Mouse (Mus musculus): ENCODE results near the gene Gm15155.

Gm15155 gene

GRCm38 (mm10) chrX:155624341-155624841 lies at the start of gene Gm15155:
Gene Gm15155, plus strand, starts transcription at chrX:155624741.
- DNase-seq, result peak; percentile 63

- DNase-seq, result no peak
Measured at GRCm38 (mm10) chrX:155579791-155580190, 44.8 kb upstream of the Gm15155 start.

GRCm38 (mm10) chrX:155584586-155584985 lies 40.0 kb upstream of the Gm15155 start:
- DNase-seq, result no peak

- DNase-seq, result peak; percentile 83
Measured at GRCm38 (mm10) chrX:155591490-155591889, 33.1 kb upstream of the Gm15155 start.

GRCm38 (mm10) chrX:155592467-155592866 lies 32.1 kb upstream of the Gm15155 start:
- no peak for DNase-seq

GRCm38 (mm10) chrX:155594685-155595084 lies 29.9 kb upstream of the Gm15155 start:
- DNase-seq, result no peak

GRCm38 (mm10) chrX:155596390-155596789 lies 28.2 kb upstream of the Gm15155 start:
- DNase-seq, result no peak

- no peak for DNase-seq
Measured at GRCm38 (mm10) chrX:155601196-155601595, 23.3 kb upstream of the Gm15155 start.

GRCm38 (mm10) chrX:155622527-155622926 lies 2.0 kb upstream of the Gm15155 start:
- peak; percentile 54 for DNase-seq

- peak; percentile 61 for DNase-seq
Measured at GRCm38 (mm10) chrX:155622961-155623599, 1.5 kb upstream of the Gm15155 start.

- peak; percentile 75 for DNase-seq
Measured at GRCm38 (mm10) chrX:155623701-155624281, 750 bp upstream of the Gm15155 start, which contains the start of gene Ptchd1. Gene Ptchd1, minus strand, starts transcription at chrX:155623814.

GRCm38 (mm10) chrX:155624895-155625294 lies 354 bp downstream of the Gm15155 start:
- no peak for DNase-seq

- no peak for DNase-seq
Measured at GRCm38 (mm10) chrX:155625671-155626196, 1.2 kb downstream of the Gm15155 start.

GRCm38 (mm10) chrX:155643975-155644374 lies 19.4 kb downstream of the Gm15155 start:
- no peak for DNase-seq

GRCm38 (mm10) chrX:155645975-155646374 lies 21.4 kb downstream of the Gm15155 start:
- no peak for DNase-seq

- peak; percentile 64 for DNase-seq
Measured at GRCm38 (mm10) chrX:155657971-155658370, 33.4 kb downstream of the Gm15155 start.

- peak; percentile 11 for DNase-seq
Measured at GRCm38 (mm10) chrX:155690440-155690839, 65.9 kb downstream of the Gm15155 start.

GRCm38 (mm10) chrX:155724157-155724556 lies 99.6 kb downstream of the Gm15155 start:
- DNase-seq, result no peak

- no peak for DNase-seq
Measured at GRCm38 (mm10) chrX:155728387-155728786, 103.8 kb downstream of the Gm15155 start.

- no peak for DNase-seq
Measured at GRCm38 (mm10) chrX:155888118-155888517, 263.6 kb downstream of the Gm15155 start.

- DNase-seq, result no peak
Measured at GRCm38 (mm10) chrX:155900040-155900439, 275.5 kb downstream of the Gm15155 start.

GRCm38 (mm10) chrX:155901742-155902141 lies 277.2 kb downstream of the Gm15155 start:
- no peak for DNase-seq

GRCm38 (mm10) chrX:155903108-155903507 lies 278.6 kb downstream of the Gm15155 start:
- DNase-seq, result no peak

- DNase-seq, result no peak
Measured at GRCm38 (mm10) chrX:156009756-156010155, 385.2 kb downstream of the Gm15155 start.

All from cerebellum, adult 11-12 months (tissue).